Mouse (Mus musculus) embryonic facial prominence, embryonic 14.5 days (tissue): Measurements from ENCODE around the gene Naif1. TPM values are rescaled to one million over a fixed set of nuclear protein-coding genes. Genes with fewer than 3 reads are reported as not detected.

Source experiments
- ATAC-seq: fragments of 200-750 bp; cut with Nextera tagmentation; 2 replicates; pipeline ENCODE4 v1.8.0; 2017; ENCODE audit warnings: low read depth, moderate number of reproducible peaks, moderate TSS enrichment
- DNase-seq: peaks from one replicate; pipeline ENCODE4 v3.0.0-alpha.2; 2015; ENCODE audit warnings: low spot score
- H3K27ac ChIP-seq: fragments of 300-500 bp; sonication (generic); replicated peaks from 2 replicates; pipeline ENCODE4 v1.5.1; 2014; ENCODE audit warnings: low read depth, mild to moderate bottlenecking, low read length, moderate library complexity
- H3K27me3 ChIP-seq: fragments of 300-500 bp; sonication (generic); replicated peaks from 2 replicates; pipeline ENCODE4 v1.6.1; 2014; ENCODE audit warnings: low read length; ENCODE audit not compliant: control insufficient read depth, insufficient read depth
- H3K36me3 ChIP-seq: fragments of 300-500 bp; sonication (generic); 2 replicates; pipeline ENCODE4 v1.6.1; 2014; ENCODE audit warnings: low read length, mixed read lengths; ENCODE audit not compliant: control insufficient read depth, insufficient read depth
- H3K4me1 ChIP-seq: fragments of 300-500 bp; sonication (generic); 2 replicates; pipeline ENCODE4 v1.6.1; 2014; ENCODE audit warnings: antibody characterized with exemption, low read length; ENCODE audit not compliant: control insufficient read depth, insufficient read depth
- H3K4me2 ChIP-seq: fragments of 300-500 bp; sonication (generic); 2 replicates; pipeline ENCODE4 v1.6.1; 2014; ENCODE audit warnings: low read depth, mild to moderate bottlenecking, low read length, moderate library complexity, mixed read lengths
- H3K4me3 ChIP-seq: fragments of 300-500 bp; sonication (generic); 2 replicates; pipeline ENCODE4 v1.5.1; 2014; ENCODE audit warnings: low read depth, mild to moderate bottlenecking, low read length
- H3K9ac ChIP-seq: fragments of 300-500 bp; sonication (generic); 2 replicates; pipeline ENCODE4 v1.6.1; 2014; ENCODE audit warnings: low read depth, mild to moderate bottlenecking, low read length, moderate library complexity, mixed read lengths
- H3K9me3 ChIP-seq: fragments of 300-500 bp; sonication (generic); 2 replicates; pipeline ENCODE4 v1.6.1; 2016; ENCODE audit warnings: low read length; ENCODE audit not compliant: control insufficient read depth
- WGBS: fragments of 180-500 bp; shearing (Covaris S2); extraction: QIAGEN DNeasy Blood & Tissue Kit; methylation state at CpG from one replicate; pipeline ENCODE4 v1.1.7; 2014; 5-methylcytosine and 5-hydroxymethylcytosine counted together
- polyA plus RNA-seq: library from polyadenylated mRNA; unstranded; fragments of >200 nt; fragmentation: Nextera tagmentation; extraction: Ambion mirVana; gene quantifications from 2 replicates; pipeline ENCODE4 v1.2.1, GENCODE M21; 2014

Gene Naif1
- polyA plus RNA-seq, 1 experiment from 2014 or later: 4.9 TPM

DNA sequence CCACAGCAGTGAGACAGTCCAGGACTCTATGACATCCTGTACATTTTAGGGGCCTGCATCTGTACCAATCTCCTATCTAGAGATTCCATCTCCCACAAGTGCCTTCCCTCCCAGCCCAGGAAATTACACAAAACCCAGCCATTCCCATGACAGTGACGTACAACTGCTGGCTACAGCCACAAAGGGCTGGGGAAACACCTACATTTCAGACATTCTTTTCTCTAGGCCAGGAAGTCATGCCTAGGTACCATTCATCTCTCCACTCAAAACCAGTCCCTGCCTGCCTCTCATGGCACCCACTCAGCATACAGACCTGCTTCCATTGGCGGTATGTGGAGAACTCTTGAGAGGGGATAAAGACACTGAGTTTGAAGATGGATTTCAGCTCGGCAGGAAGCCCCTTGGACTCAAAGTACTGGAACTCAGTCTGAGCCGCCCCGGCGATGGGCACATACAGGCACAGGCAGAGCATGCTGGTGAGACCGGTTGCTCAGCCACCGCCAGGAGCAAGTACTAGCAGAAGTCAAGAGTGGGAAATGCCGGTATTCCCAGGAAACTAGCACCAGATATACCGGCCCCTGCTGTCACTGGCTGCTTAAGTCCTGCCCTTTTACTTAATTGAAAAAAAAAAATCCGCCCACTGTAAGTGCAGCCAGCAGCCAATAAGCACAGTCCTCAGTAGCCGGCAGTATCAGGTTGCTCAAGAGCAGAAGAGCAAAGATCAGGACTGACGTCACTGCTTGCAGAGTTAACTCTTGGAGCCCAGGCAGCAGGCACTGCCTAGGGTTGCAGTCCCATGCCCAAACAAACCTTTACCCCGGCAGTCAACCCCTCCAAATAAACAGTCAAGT lies 26.6 kb upstream of the Naif1 start:
- H3K4me3 ChIP-seq: peak overlapping the region; percentile 40
- DNase-seq (peak; percentile 98), ATAC-seq (peak; percentile 87)
- H3K36me3 ChIP-seq: peaks cover 27% of the 10 kb centered on the region
- no peaks in the 10 kb centered on the region for H3K27me3 ChIP-seq
- H3K4me1 ChIP-seq: peaks cover 45% of the 10 kb centered on the region
- H3K27ac ChIP-seq: peak overlapping the region; percentile 80
- under 1% methylated on average over 14 of the region's 14 CpGs for WGBS
- peak overlapping the region; percentile 80 for H3K4me2 ChIP-seq
- H3K9me3 ChIP-seq: no peaks in the 10 kb centered on the region
- H3K9ac ChIP-seq: peak overlapping the region; percentile 55

DNA sequence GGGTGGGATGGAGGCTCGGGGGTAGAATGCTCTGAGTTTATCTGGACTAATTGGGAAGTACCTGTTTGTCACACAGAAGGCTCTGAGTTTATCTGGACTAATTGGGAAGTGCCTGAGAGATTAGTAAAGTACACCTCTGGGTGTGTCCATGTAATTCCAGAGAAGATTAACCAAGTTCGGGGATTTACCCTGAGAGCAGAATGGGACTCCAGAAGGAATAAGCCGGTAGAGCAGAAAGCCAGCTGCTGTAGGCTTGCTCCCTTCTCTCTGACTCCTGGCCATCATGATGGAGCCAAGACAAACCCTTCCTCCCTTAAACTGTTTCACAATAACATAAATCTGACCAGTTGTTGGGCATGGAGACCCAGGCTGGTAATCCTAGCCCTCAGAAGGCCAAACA lies 25.5 kb upstream of the Naif1 start:
- ATAC-seq: no peak
- H3K4me2 ChIP-seq: peak overlapping the region; percentile 5; the same call in 1 of the 2 replicates
- 34% methylated on average over 3 of the region's 3 CpGs for WGBS

DNA sequence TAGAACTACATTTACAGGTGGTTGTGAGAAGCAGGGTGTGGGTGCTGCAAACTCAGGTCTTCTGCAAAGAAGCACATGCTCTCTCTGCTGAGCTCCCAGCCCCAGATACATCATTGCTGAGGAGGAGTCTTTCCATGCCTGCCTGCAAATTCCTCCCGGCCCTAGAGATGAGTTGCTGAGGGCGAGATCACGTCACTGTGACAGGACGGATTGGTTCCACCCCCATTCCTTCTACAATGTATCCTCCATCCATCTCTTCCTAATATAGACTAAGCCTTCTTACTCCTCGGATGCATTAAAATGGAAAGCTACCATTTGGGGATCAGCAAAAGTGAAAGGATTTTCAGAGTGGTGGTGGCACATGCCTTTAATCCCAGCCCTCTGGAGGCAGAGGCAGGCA lies 24.7 kb upstream of the Naif1 start:
- H3K36me3 ChIP-seq: peaks cover 8% of the 10 kb centered on the region
- no peak for DNase-seq
- whole genome bisulfite sequencing: 67% methylated on average over 5 of the region's 5 CpGs
- no peak for ATAC-seq
- no peaks in the 10 kb centered on the region for H3K27me3 ChIP-seq
- H3K4me3 ChIP-seq: no peak overlapping the region
- H3K27ac ChIP-seq: peak overlapping the region; percentile 80; the same call in 1 of the 2 replicates
- H3K4me1 ChIP-seq: peaks cover 58% of the 10 kb centered on the region
- no peaks in the 10 kb centered on the region for H3K9me3 ChIP-seq
- no peak overlapping the region for H3K9ac ChIP-seq
- no peak overlapping the region for H3K4me2 ChIP-seq

More for the DNA sequence above, 25.5 kb upstream of the Naif1 start:
- H3K9ac ChIP-seq: no peak overlapping the region
- peak overlapping the region; percentile 80 for H3K27ac ChIP-seq
- peaks cover 55% of the 10 kb centered on the region for H3K4me1 ChIP-seq
- no peak overlapping the region for H3K4me3 ChIP-seq
- no peak for DNase-seq
- H3K27me3 ChIP-seq: no peaks in the 10 kb centered on the region
- H3K9me3 ChIP-seq: no peaks in the 10 kb centered on the region
- peaks cover 16% of the 10 kb centered on the region for H3K36me3 ChIP-seq

DNA sequence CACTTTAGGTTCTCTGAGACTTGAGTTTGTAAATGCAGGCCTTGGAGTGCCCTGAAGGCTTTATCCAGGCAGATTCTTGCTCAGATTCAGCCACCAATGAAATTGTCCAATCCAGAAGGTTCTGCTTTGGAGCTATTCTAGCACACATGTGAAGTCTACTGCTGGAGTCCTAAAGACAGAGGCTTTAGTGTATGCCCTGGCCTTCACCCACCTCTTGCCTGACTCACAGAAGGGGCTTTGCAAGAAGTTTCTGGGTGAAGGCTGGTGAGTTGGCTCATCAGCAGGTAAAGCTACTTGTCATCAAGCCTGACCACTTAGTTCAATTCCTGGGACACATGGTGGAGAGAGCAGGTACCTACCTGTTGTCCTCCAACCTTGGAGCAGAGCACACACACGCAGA lies 24.1 kb upstream of the Naif1 start:
- ATAC-seq (no peak), DNase-seq (no peak)
- Histone ChIP-seq H3K27ac (no peak overlapping the region), H3K4me2 (no peak overlapping the region), H3K9ac (no peak overlapping the region), H3K9me3 (no peaks in the 10 kb centered on the region), H3K4me1 (peaks cover 58% of the 10 kb centered on the region), H3K4me3 (no peak overlapping the region), H3K27me3 (no peaks in the 10 kb centered on the region), H3K36me3 (peaks cover 2% of the 10 kb centered on the region)
- 76% methylated on average over 1 of the region's 1 CpGs for WGBS

DNA sequence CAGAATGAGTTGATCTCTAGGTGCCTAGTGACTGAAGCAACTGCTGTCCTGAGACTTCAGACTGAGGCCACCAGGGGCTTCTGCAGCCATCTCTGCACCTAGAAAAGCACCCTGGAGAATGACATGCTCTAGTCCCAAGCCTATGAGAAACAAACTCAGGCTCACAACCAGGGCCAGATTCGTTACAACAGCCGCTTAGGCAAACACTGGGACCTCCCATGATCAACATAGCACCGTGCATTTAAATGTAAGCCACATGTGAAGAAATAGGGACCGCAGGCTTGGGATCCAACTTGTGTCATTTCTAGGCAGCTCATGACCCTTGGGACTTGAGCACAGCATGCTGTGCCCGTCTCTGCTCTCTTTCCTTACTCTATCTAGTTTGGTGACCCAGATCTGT lies 22.5 kb upstream of the Naif1 start:
- Histone ChIP-seq H3K9ac (no peak overlapping the region), H3K4me2 (peak overlapping the region; percentile 63; the same call in 1 of the 2 replicates), H3K4me1 (peaks cover 57% of the 10 kb centered on the region), H3K36me3 (no peaks in the 10 kb centered on the region), H3K4me3 (no peak overlapping the region), H3K27ac (peak overlapping the region; percentile 82), H3K27me3 (no peaks in the 10 kb centered on the region), H3K9me3 (no peaks in the 10 kb centered on the region)
- no peak for DNase-seq
- ATAC-seq: no peak
- WGBS: 57% methylated on average over 5 of the region's 5 CpGs

DNA sequence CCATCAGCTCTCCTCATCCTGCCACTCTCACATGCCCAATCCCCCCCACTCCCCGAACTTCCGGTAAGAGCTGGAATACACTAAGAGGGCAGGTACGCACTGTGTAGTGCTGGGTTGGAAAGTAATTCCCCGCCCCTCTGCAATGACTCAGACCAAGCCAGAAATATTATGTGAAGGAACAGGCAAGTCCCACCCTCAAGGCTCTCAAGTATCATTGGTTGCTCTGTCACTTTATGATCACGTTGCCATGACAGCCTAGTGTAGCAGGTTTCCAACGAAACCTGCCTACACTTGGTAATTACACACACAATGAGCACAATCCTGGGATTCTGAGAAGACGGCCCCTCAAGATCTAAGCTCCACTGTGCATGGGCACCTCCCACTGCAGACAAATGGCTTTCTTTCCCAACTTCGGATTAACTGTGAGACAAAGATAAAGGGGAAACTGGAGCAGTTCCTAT lies 22.0 kb upstream of the Naif1 start:
- WGBS: 45% methylated on average over 8 of the region's 8 CpGs
- Histone ChIP-seq H3K9me3 (no peaks in the 10 kb centered on the region), H3K36me3 (no peaks in the 10 kb centered on the region), H3K4me1 (peaks cover 51% of the 10 kb centered on the region), H3K4me2 (peak overlapping the region; percentile 63), H3K4me3 (no peak overlapping the region), H3K27me3 (no peaks in the 10 kb centered on the region), H3K27ac (peak overlapping the region; percentile 82), H3K9ac (0 out of 2 replicates have a peak overlapping the region, but pooled peaks have one; percentile 11)
- ATAC-seq (peak; percentile 80), DNase-seq (peak; percentile 92)

DNA sequence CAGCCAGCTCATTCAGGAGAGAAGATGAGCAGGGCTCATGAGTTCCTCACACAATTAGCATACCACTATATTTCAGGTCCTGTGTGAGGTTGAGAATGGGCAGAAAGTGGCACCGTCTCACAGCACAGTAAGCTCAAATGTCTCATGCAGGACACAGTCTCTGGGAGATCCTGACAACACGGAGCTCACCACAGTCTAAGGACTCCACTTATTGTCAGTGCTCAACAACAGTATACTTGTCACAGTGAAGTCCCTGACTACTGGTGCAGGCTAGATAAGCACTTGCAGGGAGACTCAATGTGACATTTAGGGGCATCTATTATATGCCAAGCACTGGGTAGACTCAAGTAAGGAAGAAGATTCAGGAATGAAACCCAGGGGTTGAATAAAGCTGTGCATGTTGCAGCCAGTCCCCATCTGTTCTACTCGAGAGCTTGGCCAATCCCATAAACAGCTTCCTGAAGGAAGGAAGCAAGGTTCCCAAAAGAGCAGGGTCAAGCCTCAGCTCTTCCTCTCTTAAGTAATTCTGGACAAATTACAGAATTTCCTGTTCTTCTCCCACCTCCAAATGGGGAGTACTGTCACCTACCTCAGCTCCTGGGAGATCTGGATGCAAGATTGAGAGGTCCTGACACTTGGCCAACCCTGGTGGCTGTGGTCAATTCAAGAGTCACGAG lies 20.9 kb upstream of the Naif1 start:
- peaks cover 43% of the 10 kb centered on the region for H3K4me1 ChIP-seq
- 71% methylated on average over 4 of the region's 4 CpGs for WGBS

DNA sequence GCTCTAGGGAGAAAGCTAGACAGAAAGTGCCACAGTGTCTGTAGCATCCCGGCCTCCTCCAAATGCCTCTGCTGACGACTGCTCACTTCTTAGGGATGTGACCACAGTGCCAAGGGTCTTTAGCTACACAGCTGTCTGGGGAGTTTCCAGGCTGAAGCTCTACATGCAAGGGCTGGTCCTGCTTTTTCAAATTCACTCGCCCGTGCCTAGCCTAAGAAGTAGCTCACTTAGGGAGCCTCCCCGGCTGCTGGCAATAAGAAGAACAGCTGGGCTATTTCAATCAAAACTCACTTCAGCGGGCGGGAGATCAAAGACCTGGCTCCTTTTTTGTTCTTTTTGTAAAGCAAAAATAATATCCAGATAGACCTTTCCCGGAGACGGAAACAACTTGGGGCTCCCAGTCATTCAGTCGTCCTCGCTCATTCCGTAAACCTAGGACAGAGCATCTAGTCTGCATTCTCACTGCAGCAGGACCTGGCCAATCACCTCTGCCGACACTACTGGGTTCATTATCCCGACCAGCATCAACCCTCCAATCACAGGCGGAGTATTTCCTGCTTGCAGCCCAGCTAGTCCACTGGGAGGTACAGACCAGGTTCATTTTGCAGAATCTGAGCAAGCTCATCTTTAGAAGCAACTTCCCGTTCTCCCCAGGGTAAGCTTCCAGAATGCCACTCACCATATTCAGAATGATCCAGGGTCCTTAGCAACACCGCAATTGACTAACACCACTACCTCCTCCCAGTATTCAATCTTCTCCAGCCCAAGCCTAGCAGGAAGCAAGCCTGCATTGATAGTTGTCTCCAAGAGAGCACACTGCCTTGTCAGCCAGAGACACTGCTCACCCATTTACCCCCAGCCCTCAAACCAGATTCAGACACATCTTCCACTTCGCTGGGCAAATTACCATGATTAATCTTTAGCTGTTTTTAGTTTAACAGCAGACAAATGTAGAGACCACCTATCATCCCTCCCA lies 19.3 kb upstream of the Naif1 start:
- Histone ChIP-seq H3K36me3 (no peaks in the 10 kb centered on the region), H3K9ac (peak overlapping the region; percentile 61), H3K4me3 (peak overlapping the region; percentile 38), H3K9me3 (no peaks in the 10 kb centered on the region), H3K27me3 (no peaks in the 10 kb centered on the region), H3K4me1 (peaks cover 33% of the 10 kb centered on the region), H3K4me2 (peak overlapping the region; percentile 63), H3K27ac (peak overlapping the region; percentile 80)
- peak; percentile 97 for DNase-seq
- ATAC-seq: peak; percentile 95
- WGBS: 6% methylated on average over 18 of the region's 18 CpGs

More for the DNA sequence above, 20.9 kb upstream of the Naif1 start:
- 0 out of 2 replicates have a peak overlapping the region, but pooled peaks have one; percentile 38 for H3K4me3 ChIP-seq
- peak overlapping the region; percentile 82 for H3K27ac ChIP-seq
- no peak for ATAC-seq
- H3K36me3 ChIP-seq: no peaks in the 10 kb centered on the region
- H3K9me3 ChIP-seq: no peaks in the 10 kb centered on the region
- H3K27me3 ChIP-seq: no peaks in the 10 kb centered on the region
- peak overlapping the region; percentile 63; the same call in 1 of the 2 replicates for H3K4me2 ChIP-seq
- DNase-seq: no peak
- H3K9ac ChIP-seq: no peak overlapping the region; the same call in 1 of the 2 replicates
